Mouse (Mus musculus): Measurements from ENCODE around the gene Pex13.
A peak's percentile ranks its signal among the peaks of the same experiment; 100 is the strongest.

The Pex13 gene

DNA sequence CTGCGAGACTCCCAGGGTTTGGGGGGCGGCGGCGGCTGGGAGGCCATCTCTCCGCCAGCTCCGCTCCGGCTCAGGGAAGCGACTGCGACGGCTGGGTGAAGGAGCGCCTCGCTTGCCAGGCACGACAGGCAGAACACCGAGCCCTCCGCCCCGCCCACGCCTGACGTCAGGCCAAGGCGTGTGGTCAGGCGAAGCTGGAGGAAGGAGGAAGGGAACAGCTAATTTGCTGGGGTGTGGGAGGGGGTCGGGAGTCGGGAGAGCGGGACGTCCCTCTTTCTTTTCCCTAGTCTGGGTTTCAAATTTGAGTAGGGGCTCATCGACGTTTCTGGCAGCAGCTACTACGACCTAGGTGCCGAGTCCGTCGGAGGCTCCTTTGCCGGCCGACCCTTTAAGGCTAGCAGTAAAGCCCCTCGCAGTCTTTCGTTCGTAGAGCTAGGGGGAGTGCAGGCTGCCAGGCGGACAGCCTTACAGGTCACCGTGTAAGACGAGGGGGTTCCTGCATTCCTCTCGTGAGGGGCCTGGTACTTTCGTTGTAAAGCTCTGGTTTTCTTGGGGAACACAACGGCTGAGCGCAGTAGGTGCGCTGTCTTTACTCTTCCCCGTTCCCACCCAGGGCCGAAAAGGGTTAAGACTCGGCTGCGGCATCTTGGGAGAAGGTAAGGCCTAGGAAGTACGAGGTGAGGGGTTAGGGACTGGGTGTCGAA is at the start of gene Pex13:
Pex13 (minus strand) TSS at position 162 of the 704 bp plus-strand sequence.
- DNase-seq (ENCODE audit: low read depth, low spot score) = peak; percentile 91

DNA sequence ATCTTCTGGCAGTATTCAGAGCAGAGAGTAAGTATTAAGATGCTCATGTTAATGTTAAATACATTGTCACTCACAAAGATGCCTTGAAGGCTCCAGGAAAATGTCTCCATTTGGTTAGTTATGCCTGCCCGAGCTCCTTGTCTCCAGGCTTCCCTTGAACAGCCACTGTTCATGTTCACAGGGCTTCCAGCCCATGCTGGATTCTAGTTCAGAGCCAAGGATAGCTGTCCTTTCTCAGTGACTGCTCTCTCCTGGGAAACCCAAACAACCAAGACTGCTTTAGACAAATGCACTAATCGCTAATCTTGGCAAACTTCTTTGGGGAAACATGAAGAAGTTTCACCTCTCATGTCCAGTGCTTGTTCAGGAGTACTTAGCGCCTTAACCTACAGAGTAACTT is 46.5 kb upstream of the Pex13 start:
- no peak for DNase-seq (ENCODE audit: low read depth, low spot score)

DNA sequence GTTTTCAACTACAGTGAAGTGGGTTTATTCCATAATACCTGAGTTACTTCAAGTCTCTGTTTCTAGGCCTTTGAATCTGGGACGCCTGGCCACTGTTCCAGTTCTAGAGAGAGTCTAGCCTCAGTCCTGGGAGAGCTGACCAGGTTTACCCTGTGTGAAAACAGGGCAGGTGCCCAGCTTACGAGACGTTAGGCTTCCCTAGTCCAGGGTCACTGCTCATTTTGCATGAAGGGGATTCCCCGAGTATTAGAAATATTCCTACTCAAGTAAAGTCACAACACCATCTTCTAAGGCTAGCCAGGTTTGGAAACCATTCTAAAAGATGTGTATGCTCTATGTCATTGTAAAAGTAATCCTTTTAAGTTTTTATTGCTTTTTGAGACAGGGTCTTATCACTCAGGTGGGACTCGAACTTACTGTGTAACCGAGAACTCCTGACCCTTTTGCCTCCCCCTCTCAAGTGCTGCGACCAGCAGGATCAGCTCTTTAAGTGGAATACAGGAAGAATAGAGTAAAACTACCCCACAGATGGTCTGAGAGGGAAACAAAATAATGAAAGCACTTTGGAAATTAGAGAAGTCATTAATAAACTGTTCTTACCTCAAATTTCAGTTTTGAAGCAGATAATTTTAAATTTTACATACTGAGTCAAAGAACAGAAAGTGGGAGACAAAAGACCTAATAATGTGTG is 39.0 kb upstream of the Pex13 start:
- no peak for DNase-seq (ENCODE audit: low read depth, low spot score)

DNA sequence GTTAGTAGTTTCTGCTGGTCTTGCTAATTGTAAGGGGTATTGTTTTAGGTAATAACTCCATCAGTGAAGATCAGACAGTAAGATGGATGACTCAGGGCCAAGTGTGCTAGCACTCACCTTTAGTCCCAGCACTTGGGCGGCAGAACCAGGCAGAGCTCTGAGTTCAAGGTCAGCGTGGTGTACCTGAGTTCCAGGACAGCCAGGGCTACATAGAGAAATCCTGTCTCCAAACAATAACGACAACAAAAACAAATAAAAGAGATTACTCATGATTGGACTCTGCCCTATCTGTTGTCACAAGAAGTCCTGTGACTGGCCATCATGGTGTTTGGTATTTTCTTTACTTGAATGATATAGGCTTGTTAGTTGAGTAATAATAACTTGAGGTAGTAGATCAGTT is 36.1 kb upstream of the Pex13 start:
- DNase-seq (ENCODE audit: low read depth, low spot score) = no peak

DNA sequence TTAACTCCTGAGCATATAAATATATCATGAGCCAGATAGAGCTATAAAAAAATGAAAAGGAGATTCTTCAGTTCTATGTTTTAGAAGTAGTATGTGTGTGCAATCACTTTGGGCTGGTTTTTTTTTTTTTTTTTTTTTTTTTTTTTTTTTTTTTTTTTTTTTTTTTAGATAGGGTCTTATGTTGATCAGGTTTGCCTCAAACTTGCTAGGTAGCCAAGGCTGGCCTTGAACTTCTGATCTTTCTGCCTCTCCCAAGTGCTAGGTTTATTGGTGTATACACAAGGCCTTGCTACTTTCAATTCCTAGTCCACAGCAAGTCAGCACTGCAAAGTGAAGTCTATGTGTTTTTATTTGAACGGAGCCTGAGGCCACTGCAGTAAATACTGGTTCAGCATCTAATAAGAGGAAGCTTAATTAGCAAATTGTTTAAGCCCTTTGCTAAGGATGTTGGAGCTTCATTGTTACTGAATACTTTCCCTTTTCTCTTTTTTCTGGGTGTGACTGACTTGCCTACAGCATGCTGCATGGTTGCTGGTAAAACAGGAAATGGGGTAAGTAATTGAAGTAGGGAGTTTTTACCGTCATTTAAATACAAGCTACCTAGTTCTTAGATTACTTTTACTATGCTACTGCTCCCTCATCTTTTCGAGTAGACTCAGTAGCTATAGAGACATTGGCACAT is 33.8 kb upstream of the Pex13 start:
- peak; percentile 68 for DNase-seq (ENCODE audit: low read depth, low spot score)

DNA sequence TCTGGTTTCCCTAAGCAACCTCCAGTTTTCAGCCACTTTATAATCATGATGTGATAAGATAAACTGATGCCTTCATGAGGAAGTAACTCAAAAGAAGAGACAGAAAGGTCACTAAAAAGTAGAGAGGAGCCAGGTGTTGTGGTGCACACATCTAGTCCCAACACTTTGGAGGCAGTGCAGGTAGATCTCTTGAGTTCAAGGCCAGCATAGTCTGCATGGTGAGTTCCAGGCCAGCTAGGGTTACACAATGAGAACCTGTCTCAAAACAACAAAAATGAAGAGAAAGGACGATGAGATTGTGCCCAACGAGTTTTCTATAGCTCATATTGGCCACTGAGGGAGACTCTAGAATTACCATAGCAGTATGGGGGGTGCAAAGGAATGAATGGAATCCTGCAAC is 32.8 kb upstream of the Pex13 start:
- no peak for DNase-seq (ENCODE audit: low read depth, low spot score)

DNA sequence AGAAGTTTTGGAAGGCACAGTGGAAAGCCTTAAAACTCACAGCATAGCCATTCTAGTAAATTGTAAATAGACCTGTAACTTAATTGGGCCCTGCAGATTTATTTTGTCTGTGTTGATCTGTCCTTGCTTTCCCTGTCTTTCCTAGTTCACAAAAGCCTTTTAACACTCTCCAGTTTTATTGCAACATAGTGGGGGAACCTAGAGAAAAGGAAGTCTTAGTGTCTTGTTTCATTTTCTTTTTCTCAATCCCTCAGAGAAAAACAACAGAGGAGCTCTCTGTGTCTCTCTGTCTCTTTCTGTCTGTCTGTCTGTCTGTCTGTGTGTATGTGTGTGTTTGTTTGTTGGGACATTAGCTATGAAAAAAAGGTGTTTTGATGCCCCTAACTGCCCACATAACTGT is 30.1 kb upstream of the Pex13 start:
- peak; percentile 14 for DNase-seq (ENCODE audit: low read depth, low spot score)

DNA sequence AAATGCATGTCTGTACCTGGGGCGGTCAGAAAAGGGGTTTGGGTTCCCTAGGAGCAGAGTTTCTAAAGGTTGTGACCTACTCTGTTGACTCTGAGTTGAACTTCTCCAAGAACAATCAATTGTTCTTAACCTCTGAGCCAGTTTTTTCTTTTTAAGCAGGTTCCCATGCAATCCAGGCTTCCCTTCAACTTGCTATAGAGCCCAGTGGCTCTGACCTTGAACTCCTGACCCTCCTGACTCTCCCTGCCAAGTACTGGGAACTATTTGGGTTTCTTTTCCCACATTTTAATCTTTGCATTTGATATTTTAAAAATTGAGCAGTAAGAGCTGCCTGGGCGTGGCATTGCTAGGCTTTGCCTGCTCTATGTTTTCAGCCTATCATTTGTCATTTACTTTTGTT is 27.5 kb upstream of the Pex13 start:
- no peak for DNase-seq (ENCODE audit: low read depth, low spot score)

DNA sequence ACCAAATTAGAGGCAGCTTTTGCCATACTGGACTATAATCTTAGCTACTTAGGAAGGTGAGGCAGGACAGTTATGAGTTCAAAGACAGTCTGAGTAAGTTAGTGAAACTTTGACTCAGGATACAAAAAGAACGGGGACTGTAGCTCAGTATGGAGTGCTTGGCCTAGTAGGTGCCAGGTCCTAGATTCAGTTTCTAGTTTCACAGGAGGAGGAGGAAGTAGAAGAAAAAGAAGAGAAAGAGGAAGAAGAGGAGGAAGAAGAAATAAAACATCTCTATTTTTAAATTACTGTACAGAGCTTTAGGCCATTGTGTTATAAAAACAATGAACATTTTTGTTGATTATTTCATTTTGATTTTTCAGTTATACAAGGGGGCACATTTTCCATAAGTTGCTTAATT is 22.3 kb upstream of the Pex13 start:
- no peak for DNase-seq (ENCODE audit: low read depth, low spot score)

DNA sequence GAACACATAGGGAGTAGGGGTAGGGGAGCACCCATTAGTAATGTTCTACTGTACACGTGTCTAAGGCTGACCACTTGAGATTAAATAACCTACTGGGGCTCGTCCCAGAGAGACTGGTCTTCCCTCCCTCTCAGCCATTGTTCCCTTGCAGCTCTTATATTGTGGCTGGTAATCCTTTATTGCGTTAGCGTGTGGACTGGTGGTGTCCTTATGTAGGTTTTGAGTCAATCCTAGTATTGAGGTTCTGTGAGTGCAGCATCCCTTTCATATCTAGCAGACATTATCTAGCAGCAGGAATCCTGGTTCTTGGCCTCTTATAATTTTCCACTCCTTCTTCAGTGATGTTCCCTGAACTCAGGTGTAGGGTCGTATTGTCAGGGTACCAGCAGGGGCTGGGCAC is 20.9 kb upstream of the Pex13 start:
- no peak for DNase-seq (ENCODE audit: low read depth, low spot score)

DNA sequence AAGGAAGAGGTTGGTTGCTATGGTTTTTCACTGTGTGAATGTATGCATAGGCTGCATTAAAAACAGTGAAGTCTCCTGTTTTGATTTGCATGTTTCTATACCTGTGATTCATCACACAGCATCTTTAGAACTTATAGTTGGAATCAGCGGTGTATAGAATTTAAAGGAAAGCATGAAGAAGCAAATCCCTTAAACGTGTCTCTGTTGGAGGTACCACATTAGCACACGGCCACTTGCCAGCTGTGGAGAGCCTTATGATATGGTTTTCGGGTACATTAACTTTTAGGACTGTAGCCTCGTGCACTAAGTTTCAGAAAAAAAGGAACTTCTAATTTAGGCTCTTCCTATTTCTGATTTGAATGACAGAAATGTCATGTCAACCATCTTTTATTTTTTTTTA is 16.8 kb upstream of the Pex13 start:
- DNase-seq (ENCODE audit: low read depth, low spot score) = no peak

DNA sequence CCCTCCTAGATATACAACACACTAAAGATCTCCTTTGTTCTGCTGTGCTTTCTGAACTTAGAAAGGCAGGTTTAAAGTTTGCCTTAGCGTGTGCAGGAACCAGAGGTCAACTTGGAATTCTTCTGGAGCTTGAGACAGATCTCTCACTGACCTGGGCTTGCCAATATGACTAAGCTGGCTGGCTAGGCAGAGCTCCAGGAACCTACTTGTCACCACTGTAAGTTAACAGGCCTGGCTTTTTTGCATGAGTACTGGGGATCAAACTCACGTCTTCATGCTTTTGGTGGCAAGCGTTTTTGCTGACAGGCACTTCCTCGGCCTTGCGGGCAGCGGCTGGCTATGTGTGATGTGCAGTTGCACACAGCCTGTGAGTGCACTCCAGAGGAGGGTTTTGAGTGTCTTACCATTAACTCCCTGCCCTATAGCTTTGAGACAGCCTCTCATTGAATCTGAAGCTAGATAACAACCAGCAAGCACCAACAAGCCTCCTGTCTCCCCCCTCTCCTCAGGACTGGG is 14.7 kb upstream of the Pex13 start:
- DNase-seq (ENCODE audit: low read depth, low spot score) = no peak

DNA sequence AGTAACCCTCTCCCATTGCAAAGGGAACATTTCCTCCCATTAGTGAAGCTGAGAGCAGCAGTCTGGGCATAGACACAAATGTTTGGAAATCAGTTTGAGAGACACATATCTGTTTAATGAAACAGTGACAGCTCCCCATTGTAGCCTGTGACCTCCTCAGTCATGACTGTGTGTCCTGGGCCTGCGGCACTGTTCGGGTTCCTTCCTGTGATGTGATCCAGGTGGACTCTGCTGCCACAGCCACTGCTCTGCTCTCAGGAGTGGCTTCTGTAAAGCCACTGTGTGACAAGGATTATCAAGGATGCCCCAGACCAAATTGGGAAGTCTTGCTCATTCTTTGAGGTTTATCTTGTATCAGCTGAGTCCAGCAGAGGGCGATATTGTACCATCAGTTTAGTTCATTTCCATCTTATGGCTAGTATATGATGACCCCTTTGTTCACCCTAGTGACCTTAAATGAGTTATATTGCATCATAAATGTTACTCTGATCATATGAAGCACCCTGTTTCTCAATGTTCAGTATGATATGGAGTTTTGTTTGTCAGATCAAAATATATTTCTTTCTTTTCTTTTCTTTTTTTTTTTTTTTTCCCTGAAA is 13.4 kb upstream of the Pex13 start:
- peak; percentile 87 for DNase-seq (ENCODE audit: low read depth, low spot score)

DNA sequence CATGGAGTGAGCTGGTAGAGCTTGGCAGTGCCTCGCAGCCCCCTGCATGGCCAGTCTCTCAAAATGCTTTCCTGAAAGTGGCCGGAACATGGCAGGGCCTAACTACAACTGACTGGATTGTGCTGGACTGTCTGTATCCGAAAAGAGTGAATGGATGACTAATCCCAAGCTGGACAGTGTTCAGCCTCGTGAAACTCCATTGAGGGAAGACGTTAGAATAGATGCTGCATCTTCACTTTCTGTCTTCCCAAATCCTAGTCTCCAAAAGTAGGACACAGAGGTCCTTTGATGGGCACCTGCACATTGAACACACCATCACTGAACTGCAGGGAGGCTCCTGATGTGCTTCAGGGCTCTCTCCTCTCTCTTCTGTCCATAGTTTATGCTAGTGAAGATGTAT is 10.3 kb upstream of the Pex13 start:
- no peak for DNase-seq (ENCODE audit: low read depth, low spot score)

DNA sequence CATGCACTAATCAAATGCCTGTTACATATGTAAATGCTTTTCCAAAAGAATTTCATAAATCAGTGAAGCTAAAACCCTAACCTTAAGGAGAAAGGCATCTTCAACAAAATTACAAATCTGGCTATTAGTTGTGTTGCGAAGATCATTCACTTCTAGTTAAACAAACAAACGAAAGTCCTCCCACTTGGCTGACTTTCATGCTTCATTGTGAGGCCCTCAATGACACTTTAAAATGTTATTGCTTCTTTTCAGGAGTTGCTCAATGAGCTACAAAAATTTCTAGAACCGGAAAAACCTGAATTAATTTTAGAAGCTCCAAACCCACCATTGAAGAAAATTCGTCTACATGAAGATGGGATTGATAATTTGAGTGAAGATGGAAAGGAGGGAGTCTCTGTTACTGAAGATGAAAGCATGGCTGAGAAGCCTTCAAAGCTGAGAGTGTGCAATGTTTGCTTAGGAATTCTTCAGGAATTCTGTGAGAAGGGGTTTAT is 6.5 kb upstream of the Pex13 start:
- no peak for DNase-seq (ENCODE audit: low read depth, low spot score)

DNA sequence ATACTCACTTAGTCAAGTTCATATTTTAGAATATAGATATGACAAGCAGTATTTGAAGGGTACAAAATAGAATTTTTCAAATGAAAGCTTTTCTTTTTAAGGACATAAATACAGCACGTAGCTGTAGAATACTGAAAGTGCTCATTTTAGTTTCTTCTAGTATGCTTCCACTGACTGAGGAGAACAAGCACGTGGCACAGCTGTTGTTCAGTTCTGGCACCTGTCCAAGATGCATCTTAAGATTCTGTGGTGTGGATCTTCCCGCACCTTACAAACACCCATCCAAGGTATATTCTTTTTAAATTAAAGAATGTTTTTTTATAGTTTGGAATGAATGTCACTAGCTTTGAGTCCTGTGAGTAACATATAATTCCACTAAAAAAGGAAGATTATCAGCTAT is 1.4 kb upstream of the Pex13 start:
- DNase-seq (ENCODE audit: low read depth, low spot score) = peak; percentile 39

DNA sequence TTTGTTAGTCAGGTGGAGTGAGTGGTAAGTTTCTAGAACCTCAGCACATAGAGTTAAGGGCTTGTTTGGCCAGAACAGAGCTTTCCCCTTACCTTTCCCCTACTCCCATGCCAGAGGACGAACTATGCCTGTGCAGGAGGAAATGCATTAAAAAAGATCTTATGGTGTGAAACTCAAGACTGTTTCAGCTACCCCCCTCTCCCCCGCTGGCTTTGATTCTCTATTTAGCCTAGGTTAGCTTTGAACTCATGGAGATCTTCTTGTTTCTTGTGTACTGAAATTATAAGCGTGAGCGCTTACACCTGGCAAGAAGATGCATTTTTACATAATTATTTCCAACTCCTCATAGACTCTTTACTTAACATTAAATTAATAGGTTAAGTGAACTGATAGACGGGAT is 767 bp upstream of the Pex13 start:
- DNase-seq (ENCODE audit: low read depth, low spot score) = no peak

DNA sequence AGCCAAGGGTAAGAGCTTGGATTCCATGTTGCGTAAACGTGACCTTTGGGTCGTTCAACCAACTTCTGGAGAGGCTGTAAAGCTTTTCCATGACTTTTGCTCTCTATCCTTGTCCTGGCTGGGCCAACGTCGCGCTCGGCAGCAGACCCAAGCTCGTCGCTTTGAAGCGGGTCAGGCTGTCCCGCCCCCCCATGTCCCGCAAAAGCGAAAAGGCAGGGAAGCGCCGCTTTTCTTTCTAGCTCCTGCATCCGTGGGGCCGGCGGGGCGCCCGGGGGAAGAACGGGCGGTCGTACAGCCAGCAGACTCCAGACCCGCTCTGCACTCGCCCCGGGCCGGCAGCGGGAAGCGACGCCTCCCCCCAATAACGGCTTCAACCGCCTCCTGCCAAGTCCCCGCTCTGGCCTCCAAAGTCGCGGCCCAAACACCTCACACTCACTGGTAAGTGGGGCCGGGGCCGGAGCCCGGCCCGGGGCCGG is 410 bp downstream of the Pex13 start, which contains the start of gene Pus10:
Pus10 (plus strand) TSS at position 364 of the 476 bp plus-strand sequence.
- DNase-seq (ENCODE audit: low read depth, low spot score) = no peak

DNA sequence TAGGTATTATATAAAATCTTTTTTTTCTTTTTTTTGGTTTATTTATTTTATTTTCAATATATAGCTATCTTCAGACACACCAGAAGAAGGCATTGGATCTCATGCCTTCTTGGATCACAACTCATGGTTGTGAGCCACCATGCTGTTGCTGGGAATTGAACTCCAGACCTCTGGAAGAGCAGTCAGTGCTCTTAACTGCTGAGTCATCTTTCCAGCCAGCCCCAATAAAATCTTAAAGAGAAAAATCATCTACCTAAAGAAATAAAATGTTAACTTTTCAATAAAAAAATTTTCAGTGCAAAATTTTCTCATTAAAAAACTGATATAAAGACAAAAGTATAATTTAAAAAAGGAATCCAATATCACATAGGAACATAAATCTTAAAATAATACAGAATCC is 1.5 kb downstream of the Pex13 start:
- no peak for DNase-seq (ENCODE audit: low read depth, low spot score)

DNA sequence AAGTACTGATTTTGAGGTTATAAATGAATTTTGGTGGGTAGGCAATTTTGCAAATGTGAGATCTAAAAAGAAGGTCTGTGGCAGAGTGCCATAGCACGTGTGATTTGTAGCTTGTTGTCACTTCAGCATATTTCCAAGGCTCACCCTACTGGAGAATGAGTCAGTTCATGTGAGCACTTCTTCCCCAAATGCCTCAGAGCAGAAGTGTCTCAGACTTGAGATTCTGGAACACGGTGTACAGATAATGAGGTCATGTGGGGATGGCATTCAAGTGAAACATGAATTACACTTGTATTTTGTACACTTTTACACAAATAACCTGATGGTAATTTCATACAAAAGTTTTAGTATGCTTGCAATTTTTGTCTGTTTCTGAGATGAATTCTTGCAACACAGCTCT is 8.0 kb downstream of the Pex13 start:
- no peak for DNase-seq (ENCODE audit: low read depth, low spot score)

DNA sequence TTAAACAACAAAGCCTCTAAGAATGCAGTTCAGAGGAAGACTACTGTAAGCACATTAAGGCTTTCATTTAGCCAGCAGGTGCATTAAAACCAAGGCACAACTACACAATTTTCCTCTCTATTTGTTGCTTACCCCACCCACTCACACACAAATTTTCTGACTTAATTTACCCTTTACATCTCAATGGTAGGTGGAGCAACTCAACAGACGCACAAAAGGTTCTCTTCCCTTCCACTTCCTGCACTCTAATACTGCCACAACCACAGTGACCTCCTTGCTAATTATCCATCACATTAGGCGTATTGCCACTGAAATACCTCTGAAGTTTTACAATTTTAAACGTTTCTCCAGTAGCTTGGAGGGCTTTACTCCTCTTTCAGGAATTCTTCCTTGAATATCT is 12.1 kb downstream of the Pex13 start:
- DNase-seq (ENCODE audit: low read depth, low spot score) = no peak

DNA sequence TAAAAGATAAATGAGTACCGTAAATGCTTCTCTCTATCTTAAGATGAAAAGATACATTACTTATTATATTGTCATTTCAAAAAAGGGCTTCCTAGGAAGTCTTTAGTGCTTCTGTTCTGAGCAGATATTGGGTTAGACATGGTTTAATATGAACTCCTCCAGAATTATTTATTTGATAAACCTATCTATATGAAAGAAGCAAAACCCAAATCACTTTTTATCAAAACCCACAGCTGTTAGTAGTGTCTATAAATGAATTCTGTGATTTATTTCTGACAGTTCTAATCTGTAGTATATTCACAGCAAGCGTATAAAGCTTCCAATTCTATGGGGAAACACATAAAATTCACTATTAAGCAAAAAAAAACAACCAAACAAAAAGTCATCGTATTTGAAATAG is 17.9 kb downstream of the Pex13 start:
- no peak for DNase-seq (ENCODE audit: low read depth, low spot score)
